Mouse (Mus musculus): ENCODE measurements around the gene Polr2a. TPM values are rescaled to one million over a fixed set of nuclear protein-coding genes. Genes with fewer than 3 reads are reported as not detected.
A peak's percentile ranks its signal among the peaks of the same experiment; 100 is the strongest.

Polr2a gene
- polyA plus RNA-seq, 1 experiment, result 103 TPM

- peaks cover 1% of the 10 kb centered on the region for H3K4me1 ChIP-seq (ENCODE audit: control insufficient read depth, insufficient read depth, low read length)
Measured at GRCm38 (mm10) chr11:69760901-69761200, 2.4 kb upstream of the Polr2a start.

GRCm38 (mm10) chr11:69760160-69760900, 1.9 kb upstream of the Polr2a start:
- Histone ChIP-seq H3K27ac (ENCODE audit: insufficient read depth, low read length) (no peak overlapping the region), H3K4me1 (ENCODE audit: control insufficient read depth, insufficient read depth, low read length) (peaks cover 3% of the 10 kb centered on the region), H3K36me3 (ENCODE audit: control insufficient read depth, insufficient read depth, low read length, poor library complexity, severe bottlenecking) (peaks cover 4% of the 10 kb centered on the region), H3K9ac (ENCODE audit: low read depth, poor library complexity, severe bottlenecking) (no peak overlapping the region), H3K9me3 (replicated peaks; ENCODE audit: control insufficient read depth, insufficient read depth, low read length, poor library complexity, severe bottlenecking) (no peaks in the 10 kb centered on the region), H3K27me3 (ENCODE audit: control insufficient read depth, insufficient read depth, low read length, poor library complexity, severe bottlenecking) (no peaks in the 10 kb centered on the region), H3K4me3 (ENCODE audit: low read depth, low read length) (no peak overlapping the region)
- no peak for TF ChIP-seq POLR2A (IDR thresholded peaks at IDR 0.05; ENCODE audit: insufficient read depth, low read length)
- TF ChIP-seq CTCF (IDR thresholded peaks at IDR 0.05; ENCODE audit: low read depth, low read length), result no peak
- TF ChIP-seq EP300 (IDR thresholded peaks at IDR 0.05; ENCODE audit: insufficient read depth, low read depth, low read length), result no peak

More at GRCm38 (mm10) chr11:69760901-69761200, 2.4 kb upstream of the Polr2a start:
- TF ChIP-seq EP300 (IDR thresholded peaks at IDR 0.05; ENCODE audit: insufficient read depth, low read depth, low read length), result no peak
- no peak for TF ChIP-seq CTCF (IDR thresholded peaks at IDR 0.05; ENCODE audit: low read depth, low read length)
- TF ChIP-seq POLR2A (IDR thresholded peaks at IDR 0.05; ENCODE audit: insufficient read depth, low read length), result no peak
- no peak overlapping the region for H3K27ac ChIP-seq (ENCODE audit: insufficient read depth, low read length)
- no peaks in the 10 kb centered on the region for H3K9me3 ChIP-seq (replicated peaks; ENCODE audit: control insufficient read depth, insufficient read depth, low read length, poor library complexity, severe bottlenecking)
- no peak overlapping the region for H3K4me3 ChIP-seq (ENCODE audit: low read depth, low read length)
- no peaks in the 10 kb centered on the region for H3K27me3 ChIP-seq (ENCODE audit: control insufficient read depth, insufficient read depth, low read length, poor library complexity, severe bottlenecking)
- no peak overlapping the region for H3K9ac ChIP-seq (ENCODE audit: low read depth, poor library complexity, severe bottlenecking)
- H3K36me3 ChIP-seq (ENCODE audit: control insufficient read depth, insufficient read depth, low read length, poor library complexity, severe bottlenecking), result no peaks in the 10 kb centered on the region; the same call in 1 of the 2 replicates

GRCm38 (mm10) chr11:69758971-69759721, 709 bp upstream of the Polr2a start:
- no peaks in the 10 kb centered on the region for H3K27me3 ChIP-seq (ENCODE audit: control insufficient read depth, insufficient read depth, low read length, poor library complexity, severe bottlenecking)
- TF ChIP-seq EP300 (IDR thresholded peaks at IDR 0.05; ENCODE audit: insufficient read depth, low read depth, low read length) (no peak), CTCF (IDR thresholded peaks at IDR 0.05; ENCODE audit: low read depth, low read length) (no peak), POLR2A (IDR thresholded peaks at IDR 0.05; ENCODE audit: insufficient read depth, low read length) (no peak)
- peak overlapping the region; percentile 87 for H3K9ac ChIP-seq (ENCODE audit: low read depth, poor library complexity, severe bottlenecking)
- peaks cover 3% of the 10 kb centered on the region for H3K4me1 ChIP-seq (ENCODE audit: control insufficient read depth, insufficient read depth, low read length)
- peaks cover 4% of the 10 kb centered on the region for H3K36me3 ChIP-seq (ENCODE audit: control insufficient read depth, insufficient read depth, low read length, poor library complexity, severe bottlenecking)
- peak overlapping the region; percentile 92 for H3K4me3 ChIP-seq (ENCODE audit: low read depth, low read length)
- no peaks in the 10 kb centered on the region for H3K9me3 ChIP-seq (replicated peaks; ENCODE audit: control insufficient read depth, insufficient read depth, low read length, poor library complexity, severe bottlenecking)
- H3K27ac ChIP-seq (ENCODE audit: insufficient read depth, low read length), result peak overlapping the region; percentile 96

GRCm38 (mm10) chr11:69758090-69758456, 364 bp downstream of the Polr2a start:
- TF ChIP-seq EP300 (IDR thresholded peaks at IDR 0.05; ENCODE audit: insufficient read depth, low read depth, low read length), result no peak
- TF ChIP-seq POLR2A (IDR thresholded peaks at IDR 0.05; ENCODE audit: insufficient read depth, low read length), result no peak
- TF ChIP-seq CTCF (IDR thresholded peaks at IDR 0.05; ENCODE audit: low read depth, low read length), result no peak
- Histone ChIP-seq H3K27ac (ENCODE audit: insufficient read depth, low read length) (peak overlapping the region; percentile 65), H3K9ac (ENCODE audit: low read depth, poor library complexity, severe bottlenecking) (peak overlapping the region; percentile 87), H3K9me3 (replicated peaks; ENCODE audit: control insufficient read depth, insufficient read depth, low read length, poor library complexity, severe bottlenecking) (no peaks in the 10 kb centered on the region), H3K4me3 (ENCODE audit: low read depth, low read length) (peak overlapping the region; percentile 92), H3K36me3 (ENCODE audit: control insufficient read depth, insufficient read depth, low read length, poor library complexity, severe bottlenecking) (peaks cover 4% of the 10 kb centered on the region), H3K27me3 (ENCODE audit: control insufficient read depth, insufficient read depth, low read length, poor library complexity, severe bottlenecking) (no peaks in the 10 kb centered on the region), H3K4me1 (ENCODE audit: control insufficient read depth, insufficient read depth, low read length) (peaks cover 3% of the 10 kb centered on the region)

- Histone ChIP-seq H3K9ac (ENCODE audit: low read depth, poor library complexity, severe bottlenecking) (peak overlapping the region; percentile 87), H3K9me3 (replicated peaks; ENCODE audit: control insufficient read depth, insufficient read depth, low read length, poor library complexity, severe bottlenecking) (no peaks in the 10 kb centered on the region), H3K36me3 (ENCODE audit: control insufficient read depth, insufficient read depth, low read length, poor library complexity, severe bottlenecking) (peaks cover 10% of the 10 kb centered on the region), H3K4me1 (ENCODE audit: control insufficient read depth, insufficient read depth, low read length) (peaks cover 3% of the 10 kb centered on the region), H3K27me3 (ENCODE audit: control insufficient read depth, insufficient read depth, low read length, poor library complexity, severe bottlenecking) (no peaks in the 10 kb centered on the region), H3K27ac (ENCODE audit: insufficient read depth, low read length) (peak overlapping the region; percentile 49), H3K4me3 (ENCODE audit: low read depth, low read length) (peak overlapping the region; percentile 92)
- TF ChIP-seq POLR2A (IDR thresholded peaks at IDR 0.05; ENCODE audit: insufficient read depth, low read length) (no peak), EP300 (IDR thresholded peaks at IDR 0.05; ENCODE audit: insufficient read depth, low read depth, low read length) (no peak)
Measured at GRCm38 (mm10) chr11:69757303-69758089, 941 bp downstream of the Polr2a start.

Measured in ES-Bruce4 (cell line).